Mouse (Mus musculus) E14TG2a.4 (cell line): ENCODE results near the gene Flcn.

Experiments
- CTCF ChIP-seq: conservative IDR thresholded peaks from 2 replicates; pipeline ENCODE4 v1.5.1; 2014; ENCODE audit warnings: low read length
- NANOG ChIP-seq: IDR thresholded peaks from 2 replicates; pipeline ENCODE4 v1.6.1; 2014; ENCODE audit warnings: borderline replicate concordance, low read length, mixed read lengths
- POU5F1 ChIP-seq: IDR thresholded peaks from 2 replicates; pipeline ENCODE4 v1.6.1; 2014; ENCODE audit warnings: low read length, borderline replicate concordance

GRCm38 (mm10) chr11:59756351-59756750, 53.5 kb downstream of the Flcn start:
- TF ChIP-seq CTCF, result no peak
- no peak for TF ChIP-seq NANOG
- no peak for TF ChIP-seq POU5F1
